Mouse (Mus musculus) lung, postnatal 14 days (tissue): ENCODE results near the gene Hsd17b7.

ENCODE experiments used
- DNase-seq: peaks from one replicate; pipeline ENCODE4 v3.0.0; 2021

The Hsd17b7 gene

DNA sequence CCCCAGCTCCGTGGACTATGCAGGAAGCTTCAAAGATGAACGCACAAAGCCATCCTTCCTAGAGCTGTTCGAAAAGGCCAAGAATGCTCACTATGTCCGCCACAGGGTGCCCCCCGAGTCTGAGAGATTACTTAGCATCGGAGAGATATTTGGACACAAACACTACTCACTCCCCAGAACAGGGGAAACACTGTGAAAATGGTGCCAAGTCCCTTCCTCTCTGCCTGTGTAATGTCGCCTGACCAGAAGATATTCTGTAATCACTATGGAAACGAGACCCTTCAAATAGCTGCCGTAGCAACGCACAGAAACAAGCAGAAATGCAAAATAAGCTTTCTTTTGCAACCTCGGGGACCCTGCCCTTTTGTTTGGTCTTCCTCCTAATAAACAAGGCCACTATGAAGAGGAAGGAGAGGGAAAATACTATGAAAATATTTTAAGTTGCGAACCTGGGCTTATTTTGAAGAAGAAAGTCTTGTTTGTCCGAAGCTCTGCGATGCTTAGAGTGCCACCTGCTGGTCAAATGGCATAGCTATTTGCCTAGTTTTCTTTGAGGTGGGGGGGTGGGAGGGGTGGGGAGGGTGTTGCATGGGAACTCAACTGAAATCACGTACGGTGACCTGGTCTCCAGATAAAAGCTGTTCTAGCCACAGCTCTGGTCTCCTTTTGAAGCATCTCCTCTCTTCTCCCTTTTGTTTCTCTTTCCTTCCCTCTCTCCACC lies 34.9 kb downstream of the Hsd17b7 start:
- peak; percentile 69 for DNase-seq

DNA sequence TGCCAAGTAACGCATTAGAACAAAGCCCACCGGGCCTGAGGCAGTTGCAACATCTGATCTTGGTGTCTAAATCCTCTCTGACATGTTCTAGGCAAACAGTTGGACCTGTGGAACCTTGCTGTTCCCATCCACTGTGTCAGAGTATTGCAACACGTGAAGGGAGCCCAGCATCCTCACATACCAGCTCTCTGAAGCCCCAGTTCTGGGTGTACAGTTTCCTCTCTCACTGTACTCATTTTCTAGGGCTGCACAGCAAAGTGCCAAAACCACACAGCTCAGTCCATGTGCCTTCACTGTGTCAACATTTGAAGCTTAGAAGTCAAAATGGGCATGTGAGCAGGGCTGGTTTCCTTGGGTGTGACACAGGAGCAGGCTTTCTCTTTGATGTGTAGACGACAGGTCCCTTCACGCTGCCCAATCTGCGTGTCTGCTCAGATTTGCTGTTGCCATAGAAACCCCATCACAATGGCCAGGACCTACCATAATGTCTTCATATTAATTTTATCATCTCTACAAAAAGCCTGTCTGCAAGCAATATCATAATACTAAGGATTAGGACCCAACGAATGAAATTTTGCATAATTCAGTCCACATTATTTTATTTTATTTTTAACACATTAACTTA lies 36.8 kb downstream of the Hsd17b7 start:
- DNase-seq = no peak

DNA sequence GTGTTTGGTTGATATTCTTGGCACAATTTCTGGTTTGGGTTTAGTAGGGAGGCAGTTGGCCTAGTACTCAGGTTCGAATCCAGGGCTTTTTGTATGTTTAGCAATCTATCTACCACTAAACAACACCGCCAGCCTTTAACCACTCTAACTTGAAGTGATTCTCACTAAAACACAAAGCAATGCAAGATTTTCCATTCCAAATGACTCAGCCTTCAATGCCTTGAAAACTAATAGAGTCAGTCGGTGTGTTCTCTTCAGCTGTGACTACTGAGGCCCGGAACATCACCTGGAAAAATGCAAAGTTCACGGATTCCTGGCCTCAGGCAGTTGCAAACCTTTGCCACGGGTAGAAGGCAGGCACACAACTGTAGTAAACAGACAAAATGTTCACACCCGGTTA lies 37.3 kb downstream of the Hsd17b7 start:
- DNase-seq = no peak

DNA sequence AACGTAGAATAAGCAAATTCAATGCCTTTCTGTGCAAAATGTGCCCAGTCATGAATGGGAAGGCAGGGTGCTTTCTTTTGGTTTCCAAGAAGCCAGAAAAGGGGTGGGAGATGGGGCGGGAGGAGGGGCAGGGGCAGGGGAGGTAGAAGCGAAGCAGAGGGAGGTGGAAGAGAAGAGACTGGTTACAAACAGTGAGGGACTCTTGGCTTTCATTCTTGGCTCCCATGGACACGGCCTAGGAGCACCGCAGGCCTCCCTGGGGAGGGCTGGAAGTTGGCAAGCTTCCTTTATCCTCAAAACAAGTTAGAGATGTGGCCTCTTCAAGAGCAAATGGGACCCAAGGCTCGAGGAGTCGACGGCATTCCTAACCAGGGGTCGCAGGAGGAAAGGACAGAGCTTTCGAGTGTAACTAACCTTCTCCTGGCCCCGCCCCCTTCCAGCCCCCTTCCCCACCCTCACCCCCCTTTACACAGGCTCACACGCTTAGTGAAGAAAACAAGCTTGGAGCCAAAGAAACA lies 40.5 kb downstream of the Hsd17b7 start, which contains the start of gene Ccdc190:
Gene Ccdc190 (plus strand): TSS at position 195 of the 518 bp plus-strand sequence.
- DNase-seq = peak; percentile 27

DNA sequence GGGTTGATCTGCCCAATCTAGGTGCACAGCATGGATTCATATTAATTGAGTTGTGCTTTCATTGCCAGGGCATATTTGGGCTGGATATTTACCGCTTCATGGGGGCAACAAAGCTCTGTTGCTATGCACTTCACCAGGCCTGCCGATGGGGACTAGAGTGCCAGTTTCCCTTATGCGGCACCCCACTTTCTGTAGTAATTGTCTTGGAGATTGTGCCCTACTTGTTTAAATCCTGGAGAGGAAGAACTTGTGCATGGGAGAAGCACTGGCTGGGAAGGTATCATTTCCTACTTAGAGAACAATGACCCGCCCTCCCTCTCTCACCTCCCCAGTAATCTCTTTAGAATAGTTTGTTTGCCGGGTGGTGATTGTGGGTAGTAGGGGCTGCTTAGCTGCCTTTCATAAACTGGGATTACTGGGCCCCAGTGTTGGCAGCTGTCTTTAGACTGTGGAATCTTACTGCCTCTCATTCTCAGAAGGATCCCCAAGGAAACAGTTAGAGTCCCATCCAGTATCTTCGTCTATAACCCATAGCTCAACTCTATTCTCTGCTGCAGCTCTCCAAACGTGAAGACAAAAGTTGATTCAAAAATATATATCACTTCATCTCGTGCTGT lies 41.2 kb downstream of the Hsd17b7 start:
- no peak for DNase-seq

DNA sequence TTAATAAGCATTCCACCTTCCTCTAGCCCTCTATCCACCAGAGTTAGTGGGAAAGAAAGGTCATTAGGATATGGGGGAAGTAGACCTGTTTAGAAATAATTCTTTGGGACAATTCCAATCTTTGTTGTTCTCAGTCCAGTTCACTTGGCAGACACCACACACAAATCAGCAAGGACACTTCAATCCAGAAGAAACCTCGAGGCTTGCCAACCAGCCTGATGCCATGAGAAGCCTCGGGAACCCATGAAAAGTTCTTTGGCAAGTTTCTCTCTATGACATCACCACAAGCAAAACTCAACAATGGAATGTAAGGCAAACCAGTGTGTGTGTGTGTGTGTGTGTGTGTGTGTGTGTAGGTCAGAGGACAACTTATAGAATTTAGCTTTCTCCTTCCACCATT lies 44.5 kb downstream of the Hsd17b7 start:
- DNase-seq = no peak

DNA sequence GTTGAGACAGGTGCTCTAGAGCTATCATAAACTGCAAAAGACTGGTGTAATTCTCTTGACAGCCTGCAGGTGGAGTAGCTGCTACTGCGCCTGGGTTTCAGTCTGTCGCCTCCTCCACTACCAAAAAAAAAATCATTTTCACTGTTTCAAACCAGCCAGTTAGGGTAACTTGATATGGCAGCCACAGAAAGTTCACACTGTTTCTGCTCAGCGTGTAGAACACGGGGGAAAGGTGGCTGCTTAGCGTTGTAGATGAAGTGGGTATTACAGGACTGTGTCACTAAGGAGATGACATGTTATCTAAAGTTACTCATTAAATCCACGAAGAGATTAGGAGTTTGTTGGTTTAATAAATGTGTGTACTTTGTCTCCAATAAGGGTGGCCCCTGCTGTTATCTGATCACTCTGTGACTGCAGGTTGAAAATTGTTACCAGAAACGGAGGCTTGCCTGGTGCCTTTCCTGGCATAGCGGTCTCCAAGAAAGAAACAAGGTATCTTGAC lies 47.3 kb downstream of the Hsd17b7 start:
- peak; percentile 49 for DNase-seq

DNA sequence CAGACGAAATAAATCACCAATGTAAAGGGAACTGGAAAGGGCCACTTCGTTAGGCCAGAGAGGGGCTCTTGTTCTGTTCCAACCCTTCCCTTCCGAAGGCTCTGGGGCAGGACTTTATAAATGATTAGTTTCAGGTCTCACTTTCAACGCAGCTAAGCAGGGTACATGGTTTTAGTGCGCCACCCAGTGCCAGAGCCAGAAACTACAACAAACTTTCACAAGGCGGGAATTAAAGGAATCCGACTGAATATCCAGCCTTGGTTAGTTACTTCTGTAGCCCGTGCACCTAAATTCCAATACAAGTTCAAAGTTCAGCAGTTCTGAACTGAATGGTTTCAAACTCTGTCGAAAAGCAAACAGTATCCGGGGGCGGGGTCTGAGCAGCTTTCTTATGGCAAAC lies 49.8 kb downstream of the Hsd17b7 start:
- DNase-seq = peak; percentile 87

DNA sequence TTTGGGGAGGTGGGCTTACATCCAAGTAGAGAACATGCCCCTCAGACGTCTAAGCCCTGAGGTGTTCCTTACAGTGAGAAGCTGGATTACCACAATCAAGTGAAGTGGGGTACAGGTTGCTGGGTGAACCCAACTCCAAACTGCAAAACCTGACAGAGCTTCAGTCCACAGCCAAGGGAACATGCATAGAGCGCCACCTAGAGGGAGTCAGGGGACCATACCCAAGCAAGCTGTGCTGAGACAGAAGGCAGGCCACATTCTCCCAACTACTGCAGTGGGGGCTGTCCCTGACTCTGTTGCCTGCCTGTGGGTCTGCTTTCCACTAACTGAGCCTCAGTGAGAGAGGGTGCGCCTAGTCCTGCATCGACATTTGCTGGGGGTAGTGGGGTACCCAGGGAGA lies 51.0 kb downstream of the Hsd17b7 start:
- DNase-seq = peak; percentile 59

DNA sequence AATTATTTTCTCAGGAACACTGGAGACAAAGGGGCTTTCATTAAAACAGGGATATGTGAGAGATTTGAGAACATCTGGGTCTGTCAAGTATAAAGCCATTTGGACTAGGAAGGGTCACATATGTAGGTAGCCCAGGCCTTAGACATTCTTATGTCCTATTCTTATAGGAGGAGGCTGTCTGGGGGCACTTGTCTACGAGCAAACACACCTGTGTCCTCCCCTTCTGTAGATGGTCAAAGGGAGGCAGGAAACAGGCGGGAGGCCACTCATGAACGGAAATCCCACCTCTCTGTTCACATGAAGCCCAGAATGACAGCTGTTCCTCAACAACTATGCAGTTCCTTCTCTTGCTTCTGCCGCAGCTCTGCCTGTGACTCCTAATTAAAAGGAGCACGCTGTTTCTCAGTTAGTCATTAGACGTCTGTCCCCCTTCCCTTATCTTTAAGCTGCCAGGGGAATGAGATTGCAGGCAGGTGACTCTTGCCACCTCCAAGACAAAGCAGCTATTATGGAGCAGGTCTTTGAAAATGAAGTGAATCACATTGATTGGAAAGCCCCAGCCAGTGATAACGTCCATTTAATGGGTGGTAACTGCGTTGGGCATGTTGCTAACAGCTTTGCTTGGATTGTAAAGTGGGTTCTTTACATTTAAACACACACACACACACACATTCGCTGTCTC lies 51.8 kb downstream of the Hsd17b7 start:
- DNase-seq = no peak

DNA sequence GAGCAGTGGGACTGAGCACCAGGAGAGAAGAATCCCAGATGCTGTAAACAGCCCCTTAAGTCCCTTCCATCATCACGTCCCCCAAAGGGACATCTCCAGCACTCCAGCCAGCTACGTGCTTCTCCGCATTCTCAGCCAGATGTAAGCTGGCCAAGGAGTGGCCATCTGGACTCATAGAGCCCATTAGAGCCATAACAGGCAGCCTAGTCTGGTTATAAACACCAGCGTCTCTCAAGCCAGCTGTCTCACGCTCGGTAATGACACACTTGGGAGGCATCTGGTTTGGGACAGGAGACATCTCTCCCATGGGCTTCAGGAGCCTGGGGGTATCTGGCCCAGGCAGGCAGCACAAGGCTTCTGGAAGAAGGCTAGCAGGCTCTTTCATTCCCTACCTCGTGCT lies 52.4 kb downstream of the Hsd17b7 start:
- DNase-seq = no peak

DNA sequence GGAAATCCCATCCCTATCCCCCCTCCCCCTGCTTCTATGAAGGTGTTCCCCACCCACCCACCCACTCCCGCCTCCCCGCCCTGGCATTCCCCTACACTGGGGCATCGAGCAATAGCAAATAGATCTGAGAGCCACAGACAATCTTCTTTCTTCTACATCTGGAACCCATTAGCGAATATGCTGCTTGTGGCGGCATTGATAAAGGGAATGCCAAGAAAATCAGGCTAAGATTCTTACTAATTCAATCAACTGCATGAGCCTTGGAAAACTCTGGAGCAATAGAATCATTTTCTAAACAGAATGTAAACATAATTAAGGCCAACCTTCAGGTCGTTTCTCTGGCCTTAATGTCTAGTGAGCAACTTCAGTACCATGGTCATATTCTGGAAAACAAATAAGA lies 57.5 kb downstream of the Hsd17b7 start:
- no peak for DNase-seq

DNA sequence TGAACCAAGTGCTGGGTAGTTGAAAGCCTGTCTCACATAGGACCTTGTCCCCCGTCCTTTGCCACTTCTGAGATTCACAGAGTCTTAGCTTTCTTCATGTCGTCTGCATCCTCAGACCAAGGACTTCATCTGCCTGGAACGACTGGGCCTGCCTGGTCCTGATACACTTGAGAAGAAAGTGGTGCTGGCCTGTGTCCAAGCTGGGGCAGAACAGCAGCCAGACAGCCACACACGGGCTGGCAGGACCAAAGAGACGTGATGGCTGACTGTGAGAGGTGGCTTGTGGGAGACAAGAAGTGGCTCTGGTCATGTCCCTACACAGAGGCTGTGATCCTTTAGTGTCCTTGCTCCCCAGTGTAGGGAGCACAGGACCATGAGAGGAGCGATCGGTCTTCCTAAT lies 58.3 kb downstream of the Hsd17b7 start:
- DNase-seq = no peak

DNA sequence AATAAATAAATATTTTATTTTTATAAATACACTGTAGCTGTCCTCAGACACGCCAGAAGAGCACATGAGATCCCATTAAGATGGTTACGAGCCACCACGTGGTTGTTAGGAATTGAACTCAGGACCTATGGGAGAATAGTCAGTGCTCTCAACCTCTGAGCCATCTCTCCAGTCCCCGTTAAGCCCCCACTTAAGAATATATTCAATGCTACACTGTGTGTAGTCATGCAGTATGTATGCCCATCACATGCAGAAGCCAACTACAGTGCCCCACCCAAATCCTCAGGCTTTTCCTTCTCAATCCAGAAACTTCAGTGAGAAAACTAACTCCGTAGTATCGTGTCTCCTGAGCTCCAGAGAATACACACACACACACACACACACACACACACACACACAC lies 59.4 kb downstream of the Hsd17b7 start:
- DNase-seq = no peak

DNA sequence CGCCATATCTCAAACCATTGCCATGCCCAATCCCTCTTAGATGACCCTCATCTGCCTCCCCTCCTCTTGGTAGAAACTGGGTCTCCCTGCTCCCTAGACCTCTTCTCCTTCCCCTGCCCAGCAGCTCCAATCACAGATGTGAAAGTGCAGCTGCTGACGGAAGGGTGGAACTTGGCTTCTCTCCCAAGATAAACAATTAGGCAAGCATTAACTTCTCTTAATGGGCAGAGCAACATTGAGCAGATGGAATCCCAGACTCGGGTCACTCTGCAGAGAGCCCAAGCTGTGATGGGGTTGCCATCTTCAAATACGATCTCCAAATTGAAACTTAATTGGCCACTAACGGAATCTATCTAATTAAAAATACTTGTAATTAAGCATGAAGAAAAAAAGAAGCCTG lies 59.9 kb downstream of the Hsd17b7 start:
- DNase-seq = no peak

DNA sequence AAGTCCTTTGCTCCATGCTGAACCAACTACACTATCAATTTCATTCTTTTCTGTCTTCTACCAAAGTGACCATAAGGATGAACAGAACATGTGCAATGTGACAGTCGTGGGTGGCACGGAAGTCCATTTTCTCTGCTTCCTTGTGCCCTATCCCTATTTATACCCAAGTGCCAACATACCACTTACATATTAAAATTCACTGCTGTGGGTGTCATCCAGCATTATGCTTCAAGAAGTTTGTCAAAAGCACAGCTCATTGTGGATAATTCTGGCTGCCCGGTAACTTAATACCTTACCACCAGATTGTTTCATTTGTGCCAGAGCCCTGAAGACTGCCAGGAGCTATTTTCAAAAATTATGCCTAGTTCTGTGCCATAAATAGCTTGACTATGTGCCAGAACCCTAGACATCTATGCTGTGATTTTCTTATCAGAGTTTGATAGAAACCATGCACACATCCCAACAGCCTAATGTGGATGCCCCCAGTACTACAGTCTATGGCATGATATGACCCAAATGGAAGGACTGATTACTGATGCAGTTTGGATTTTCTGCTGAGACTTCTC lies 68.2 kb downstream of the Hsd17b7 start:
- no peak for DNase-seq
